Mouse (Mus musculus) heart, embryonic 12.5 days (tissue): ENCODE data around the gene Pde6d. TPM values are rescaled to one million over a fixed set of nuclear protein-coding genes. Genes with fewer than 3 reads are reported as not detected.

Source experiments
- ATAC-seq: fragments of 200-750 bp; cut with Nextera tagmentation; 2 replicates; pipeline ENCODE4 v1.8.0; 2017; ENCODE audit warnings: moderate TSS enrichment, moderate library complexity; ENCODE audit not compliant: insufficient number of reproducible peaks, low FRiP score
- H3K27ac ChIP-seq: fragments of 300-500 bp; sonication (generic); 2 replicates; pipeline ENCODE4 v1.5.1; 2016; ENCODE audit warnings: mild to moderate bottlenecking, moderate library complexity; ENCODE audit not compliant: poor library complexity, severe bottlenecking
- H3K27me3 ChIP-seq: fragments of 300-500 bp; sonication (generic); replicated peaks from 2 replicates; pipeline ENCODE4 v1.6.1; 2016; ENCODE audit warnings: mild to moderate bottlenecking, moderate library complexity
- H3K36me3 ChIP-seq: fragments of 300-500 bp; sonication (generic); 2 replicates; pipeline ENCODE4 v1.6.1; 2016; ENCODE audit warnings: mild to moderate bottlenecking, moderate library complexity
- H3K4me1 ChIP-seq: fragments of 300-500 bp; sonication (generic); replicated peaks from 2 replicates; pipeline ENCODE4 v1.6.1; 2016; ENCODE audit warnings: mild to moderate bottlenecking
- H3K4me2 ChIP-seq: fragments of 300-500 bp; sonication (generic); 2 replicates; pipeline ENCODE4 v1.6.1; 2016; ENCODE audit warnings: mild to moderate bottlenecking, moderate library complexity
- H3K4me3 ChIP-seq: fragments of 300-500 bp; sonication (generic); 2 replicates; pipeline ENCODE4 v1.5.1; 2016; ENCODE audit warnings: mild to moderate bottlenecking
- H3K9ac ChIP-seq: fragments of 300-500 bp; sonication (generic); 2 replicates; pipeline ENCODE4 v1.6.1; 2016; ENCODE audit warnings: mild to moderate bottlenecking, moderate library complexity
- H3K9me3 ChIP-seq: fragments of 300-500 bp; sonication (generic); replicated peaks from 2 replicates; pipeline ENCODE4 v1.6.1; 2016; ENCODE audit warnings: mild to moderate bottlenecking, moderate library complexity
- WGBS: fragments of 180-500 bp; shearing (Covaris S2); methylation state at CpG from one replicate; pipeline ENCODE4 v1.1.7; 2016; 5-methylcytosine and 5-hydroxymethylcytosine counted together
- polyA plus RNA-seq: library from polyadenylated mRNA; unstranded; fragments of >200 nt; fragmentation: Nextera tagmentation; extraction: Ambion mirVana; gene quantifications from 2 replicates; pipeline ENCODE4 v1.2.1, GENCODE M21; 2016

Gene Pde6d
- polyA plus RNA-seq, 1 experiment from 2014 or later = 83.5 TPM

DNA sequence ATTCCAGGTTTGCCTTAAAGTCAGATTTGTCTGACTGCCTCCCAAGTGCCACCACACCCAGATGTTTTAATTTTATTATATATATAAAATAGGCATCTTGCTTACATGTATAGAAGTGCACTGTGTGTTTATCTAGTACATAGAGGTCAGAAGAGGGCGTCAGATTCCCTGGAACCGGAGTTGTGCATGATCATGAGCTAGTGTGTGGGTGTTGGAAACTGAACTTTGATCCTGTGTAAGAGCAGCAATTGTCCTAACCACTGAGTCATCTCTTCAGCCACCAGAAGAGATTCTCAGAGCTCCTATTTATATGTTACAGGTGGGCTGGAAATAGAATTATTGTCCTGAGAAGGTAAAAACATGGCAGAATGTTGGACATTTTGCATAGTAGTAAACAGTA is 17.7 kb upstream of the Pde6d start:
- H3K9ac ChIP-seq = no peak overlapping the region
- ATAC-seq = no peak
- no peak overlapping the region for H3K4me2 ChIP-seq
- 84% methylated on average over 2 of the region's 2 CpGs for WGBS
- H3K4me1 ChIP-seq = no peaks in the 10 kb centered on the region
- H3K27ac ChIP-seq = no peak overlapping the region
- no peak overlapping the region for H3K4me3 ChIP-seq
- H3K27me3 ChIP-seq = no peaks in the 10 kb centered on the region
- no peaks in the 10 kb centered on the region for H3K9me3 ChIP-seq
- peaks cover 92% of the 10 kb centered on the region for H3K36me3 ChIP-seq

DNA sequence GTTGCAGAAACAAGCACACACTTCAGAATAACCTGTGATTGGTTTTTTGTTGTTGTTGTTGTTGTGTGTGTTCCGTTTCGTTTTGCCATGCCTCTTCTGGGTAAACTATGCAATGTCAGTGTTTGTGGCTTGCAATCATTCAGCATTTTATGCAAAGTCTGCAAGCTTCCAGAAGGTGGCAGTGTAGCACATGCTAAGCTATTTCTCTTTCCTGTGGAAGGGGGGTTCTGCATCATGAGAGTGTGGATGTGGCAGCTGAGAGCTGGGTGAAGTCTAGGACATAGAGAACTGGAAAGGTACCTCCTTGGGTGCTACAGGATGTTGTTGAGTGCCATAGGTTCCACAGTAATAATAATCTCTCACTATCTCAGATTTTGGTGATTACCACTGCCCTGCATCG is 16.1 kb upstream of the Pde6d start:
- Histone ChIP-seq H3K36me3 (peaks cover 82% of the 10 kb centered on the region), H3K9me3 (no peaks in the 10 kb centered on the region), H3K27ac (no peak overlapping the region), H3K4me1 (no peaks in the 10 kb centered on the region), H3K27me3 (no peaks in the 10 kb centered on the region), H3K9ac (no peak overlapping the region), H3K4me2 (no peak overlapping the region), H3K4me3 (no peak overlapping the region)
- ATAC-seq = no peak
- WGBS = 61% methylated on average over 3 of the region's 3 CpGs

DNA sequence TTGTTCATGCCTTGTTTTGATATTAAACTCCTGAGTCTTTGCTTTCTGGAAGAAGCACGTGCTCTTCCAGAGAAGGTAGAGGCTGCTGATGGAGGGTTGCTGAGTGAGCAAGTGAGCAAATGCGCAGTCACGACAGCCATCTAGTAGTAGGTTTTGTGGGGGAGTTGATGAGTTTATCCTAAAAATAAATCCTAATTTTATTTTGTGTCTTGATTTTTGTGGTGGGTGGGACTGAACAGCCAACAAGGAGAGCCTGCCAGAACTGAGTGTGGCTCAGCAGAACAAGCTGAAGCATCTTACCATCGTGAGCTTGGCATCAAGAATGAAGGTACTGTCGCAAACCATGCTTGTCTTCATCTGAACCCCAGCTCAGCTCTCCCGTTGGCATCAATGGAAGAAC is 14.1 kb upstream of the Pde6d start:
- no peak for ATAC-seq
- Histone ChIP-seq H3K36me3 (peaks cover 75% of the 10 kb centered on the region), H3K4me1 (no peaks in the 10 kb centered on the region), H3K27ac (no peak overlapping the region), H3K9ac (no peak overlapping the region), H3K4me3 (no peak overlapping the region), H3K4me2 (no peak overlapping the region), H3K27me3 (no peaks in the 10 kb centered on the region), H3K9me3 (no peaks in the 10 kb centered on the region)
- WGBS = 90% methylated on average over 6 of the region's 6 CpGs

DNA sequence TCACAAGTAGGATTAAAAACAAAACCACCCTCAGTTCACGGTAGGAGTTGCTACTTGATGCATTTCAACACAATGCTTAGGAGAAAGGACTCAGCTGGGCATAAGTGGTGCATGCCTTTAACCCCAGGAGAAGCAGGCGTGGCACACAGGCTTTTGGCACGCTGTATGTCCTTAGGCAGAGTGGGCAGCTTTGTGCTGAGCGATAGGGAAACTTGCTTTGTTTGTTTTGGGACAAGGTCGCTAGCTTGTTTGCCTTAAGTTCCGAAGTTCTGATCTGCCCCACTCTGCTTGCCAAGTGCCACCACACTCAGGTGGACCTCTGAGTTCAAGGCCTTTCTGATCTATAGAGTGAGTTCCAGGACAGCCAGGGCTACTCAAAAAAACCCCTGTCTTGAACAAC is 12.9 kb upstream of the Pde6d start:
- Histone ChIP-seq H3K9me3 (no peaks in the 10 kb centered on the region), H3K9ac (no peak overlapping the region), H3K27ac (no peak overlapping the region), H3K4me2 (no peak overlapping the region), H3K4me1 (no peaks in the 10 kb centered on the region), H3K4me3 (no peak overlapping the region), H3K36me3 (peaks cover 76% of the 10 kb centered on the region), H3K27me3 (no peaks in the 10 kb centered on the region)
- 90% methylated on average over 6 of the region's 6 CpGs for WGBS
- ATAC-seq = no peak

DNA sequence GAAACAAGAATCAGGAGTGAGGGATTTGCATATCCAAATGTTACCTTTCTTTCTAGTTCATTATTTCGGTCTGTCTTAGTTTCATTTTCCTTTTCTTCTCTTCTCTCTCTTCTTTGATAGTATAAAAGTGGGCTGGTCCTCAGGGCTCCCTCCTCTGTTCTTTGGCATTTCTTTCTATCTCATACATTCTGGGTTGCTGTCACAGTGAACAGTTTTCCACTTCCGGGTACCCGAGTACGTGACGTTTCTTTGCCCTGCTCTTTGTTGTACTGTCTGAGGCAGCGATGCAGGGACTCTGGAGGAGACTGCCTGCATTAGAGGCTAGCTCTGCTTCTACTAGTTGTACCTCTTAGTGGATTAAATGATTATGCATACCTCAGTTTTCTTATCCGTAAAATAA is 12.1 kb upstream of the Pde6d start:
- no peak for ATAC-seq
- Histone ChIP-seq H3K4me2 (no peak overlapping the region), H3K27ac (no peak overlapping the region), H3K27me3 (no peaks in the 10 kb centered on the region), H3K4me1 (no peaks in the 10 kb centered on the region), H3K4me3 (no peak overlapping the region), H3K36me3 (peaks cover 78% of the 10 kb centered on the region), H3K9me3 (no peaks in the 10 kb centered on the region), H3K9ac (no peak overlapping the region)
- WGBS = 87% methylated on average over 7 of the region's 7 CpGs

DNA sequence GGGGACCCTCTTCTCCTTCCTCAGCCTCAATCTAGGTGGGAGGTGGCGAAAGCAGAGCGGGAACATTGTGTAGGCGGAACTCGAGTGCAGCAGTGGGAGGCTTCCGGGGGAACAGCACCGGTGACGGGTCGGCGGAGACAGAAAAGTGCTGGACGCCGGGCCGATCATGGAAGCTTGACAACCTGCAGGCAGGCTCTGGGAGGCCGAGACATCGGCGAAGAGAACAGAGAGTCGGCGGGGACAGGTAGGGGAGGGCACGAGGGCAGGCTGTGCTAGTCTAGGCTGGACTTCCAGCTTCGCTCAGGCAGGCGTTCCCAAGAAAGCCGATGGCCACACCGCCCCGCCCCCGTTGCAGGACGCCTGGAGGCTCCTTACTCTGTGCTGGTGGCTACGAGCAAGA is 4.6 kb upstream of the Pde6d start:
- H3K4me3 ChIP-seq = peak overlapping the region; percentile 84
- peaks cover 10% of the 10 kb centered on the region for H3K4me1 ChIP-seq
- under 1% methylated on average over 26 of the region's 26 CpGs for WGBS
- ATAC-seq = peak; percentile 28; the same call in 1 of the 2 replicates
- peaks cover 27% of the 10 kb centered on the region for H3K36me3 ChIP-seq
- no peak overlapping the region for H3K27ac ChIP-seq
- no peaks in the 10 kb centered on the region for H3K9me3 ChIP-seq
- H3K27me3 ChIP-seq = no peaks in the 10 kb centered on the region
- H3K4me2 ChIP-seq = peak overlapping the region; percentile 79
- peak overlapping the region; percentile 81 for H3K9ac ChIP-seq

DNA sequence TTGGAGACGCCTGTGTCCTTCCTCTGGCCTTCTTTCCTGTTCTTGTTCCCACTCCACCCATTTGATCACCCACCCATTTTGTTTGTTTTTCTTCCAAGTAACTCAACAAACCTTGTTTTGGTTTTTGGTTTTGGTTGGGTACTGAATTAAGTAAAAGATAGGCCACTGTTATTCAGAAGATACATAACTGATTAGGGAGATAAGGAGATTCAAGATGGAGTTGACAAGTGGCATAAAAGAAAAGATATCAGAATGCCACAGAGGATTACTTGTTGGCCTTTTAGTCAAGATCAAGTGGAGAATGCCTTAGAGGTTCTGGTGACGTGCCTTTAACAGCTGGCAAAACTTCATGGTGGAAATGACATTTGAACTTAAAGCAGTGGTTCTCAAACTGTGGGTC is 1.3 kb upstream of the Pde6d start:
- Histone ChIP-seq H3K9me3 (no peaks in the 10 kb centered on the region), H3K9ac (no peak overlapping the region), H3K4me1 (peaks cover 20% of the 10 kb centered on the region), H3K27me3 (no peaks in the 10 kb centered on the region), H3K27ac (no peak overlapping the region), H3K36me3 (0 out of 2 replicates have a peak, but pooled peaks cover 3% of the 10 kb centered on the region), H3K4me2 (no peak overlapping the region), H3K4me3 (no peak overlapping the region)
- 52% methylated on average over 2 of the region's 2 CpGs for WGBS
- no peak for ATAC-seq

DNA sequence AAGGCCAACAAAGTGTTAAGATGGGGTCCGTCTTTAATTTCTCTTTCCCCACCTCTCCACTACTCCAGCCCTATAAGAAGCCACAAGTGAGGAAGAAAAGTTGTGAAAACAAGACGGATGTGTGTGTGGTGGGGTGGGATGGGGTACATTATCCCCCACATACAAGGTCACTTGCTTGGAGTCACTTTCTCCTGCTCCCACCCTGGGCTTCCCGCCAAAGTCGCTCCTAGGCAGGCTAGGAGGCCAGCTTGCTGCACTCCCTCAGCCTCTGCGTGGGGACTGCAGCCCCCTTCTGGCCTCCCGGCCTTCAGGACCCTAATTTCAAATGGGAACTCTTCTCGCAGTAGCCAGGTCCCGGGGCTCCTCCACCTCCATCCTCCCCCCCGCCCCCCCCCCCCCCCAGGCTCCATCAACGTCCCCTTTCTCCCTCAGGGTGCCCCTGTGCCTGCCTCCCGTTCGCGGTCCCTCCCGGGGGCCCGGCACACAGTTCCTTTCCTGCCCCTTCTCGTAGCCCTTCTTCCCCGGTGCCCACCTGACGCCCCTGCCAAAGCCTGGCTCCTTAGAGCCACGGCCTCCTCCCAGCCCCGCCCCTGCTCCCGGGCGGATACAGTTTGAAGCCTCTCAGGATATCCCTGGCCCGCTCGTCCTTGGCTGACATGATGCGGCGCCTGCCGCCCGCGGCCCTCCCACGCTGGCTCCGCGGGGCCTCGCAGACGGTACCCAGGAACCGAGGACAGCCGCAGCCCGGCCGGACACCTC is 558 bp downstream of the Pde6d start:
- Histone ChIP-seq H3K27ac (peak overlapping the region; percentile 41; the same call in 1 of the 2 replicates), H3K4me1 (peaks cover 13% of the 10 kb centered on the region), H3K27me3 (no peaks in the 10 kb centered on the region), H3K9ac (peak overlapping the region; percentile 93), H3K4me3 (peak overlapping the region; percentile 90), H3K36me3 (0 out of 2 replicates have a peak, but pooled peaks cover 3% of the 10 kb centered on the region), H3K4me2 (peak overlapping the region; percentile 89), H3K9me3 (no peaks in the 10 kb centered on the region)
- ATAC-seq = peak; percentile 82
- 1% methylated on average over 37 of the region's 38 CpGs for WGBS

DNA sequence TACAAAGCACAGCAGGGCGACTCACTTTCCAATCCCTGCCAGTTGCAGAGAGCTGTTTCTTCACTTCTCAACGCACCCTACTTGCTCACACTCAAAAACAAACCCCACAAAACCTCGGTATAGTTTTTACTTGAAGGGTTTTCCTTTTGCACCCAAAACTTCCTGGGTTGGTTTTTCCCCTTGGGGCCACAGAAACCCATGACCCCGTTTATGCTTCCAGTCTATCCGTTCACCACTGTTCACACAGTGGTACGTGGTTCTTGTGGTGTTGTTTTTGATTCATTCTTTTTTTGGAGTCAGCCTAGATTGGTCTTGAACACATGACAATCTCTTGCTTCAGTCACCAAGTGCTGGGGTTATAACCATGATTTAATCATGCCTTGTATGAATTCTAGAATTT is 2.0 kb downstream of the Pde6d start:
- no peaks in the 10 kb centered on the region for H3K9me3 ChIP-seq
- H3K9ac ChIP-seq = no peak overlapping the region
- ATAC-seq = no peak
- no peak overlapping the region for H3K4me3 ChIP-seq
- H3K27me3 ChIP-seq = no peaks in the 10 kb centered on the region
- H3K27ac ChIP-seq = no peak overlapping the region
- peaks cover 11% of the 10 kb centered on the region for H3K4me1 ChIP-seq
- WGBS = 77% methylated on average over 6 of the region's 6 CpGs
- H3K36me3 ChIP-seq = 0 out of 2 replicates have a peak, but pooled peaks cover 3% of the 10 kb centered on the region
- H3K4me2 ChIP-seq = no peak overlapping the region

DNA sequence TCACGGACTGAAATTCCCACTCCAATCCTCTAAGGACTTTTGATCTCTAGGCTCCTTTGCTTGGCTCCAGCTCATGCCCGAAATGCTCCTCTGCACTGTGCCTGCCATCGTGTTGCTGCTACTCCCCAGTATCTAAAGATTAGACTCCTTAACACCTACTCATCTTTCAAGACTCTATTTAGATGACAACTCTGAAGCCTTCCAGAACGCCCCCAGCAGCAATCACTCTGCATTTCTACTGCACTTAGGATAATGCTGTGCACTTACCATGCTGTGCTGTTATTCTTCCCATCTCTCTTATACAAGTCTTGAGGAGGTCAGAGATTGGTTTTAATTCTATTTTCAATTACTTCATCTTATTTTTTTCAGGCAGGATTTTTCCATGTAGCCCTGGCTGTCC is 10.5 kb downstream of the Pde6d start:
- 23% methylated on average over 4 of the region's 4 CpGs for WGBS
- ATAC-seq = no peak
- H3K36me3 ChIP-seq = peaks cover 6% of the 10 kb centered on the region

DNA sequence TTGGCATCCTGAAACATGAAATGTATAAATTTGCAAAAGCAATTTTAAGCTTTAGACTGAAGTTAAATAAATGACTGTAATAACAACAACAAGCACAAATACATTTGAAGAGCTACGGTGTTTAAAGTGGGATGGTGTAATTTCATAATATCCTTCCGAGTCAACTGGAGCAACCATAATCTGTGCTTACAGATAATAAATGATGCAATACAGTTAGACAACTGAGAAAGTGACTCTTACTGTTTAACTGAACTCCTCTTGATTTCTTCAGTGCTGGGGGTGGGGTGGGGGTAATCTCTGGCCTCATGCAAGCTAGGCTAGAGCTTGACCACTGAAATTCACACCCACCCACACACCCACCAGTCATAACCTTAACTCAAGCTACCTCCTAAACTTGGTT is 11.0 kb downstream of the Pde6d start:
- ATAC-seq = no peak
- Histone ChIP-seq H3K27me3 (no peaks in the 10 kb centered on the region), H3K9ac (no peak overlapping the region), H3K36me3 (peaks cover 6% of the 10 kb centered on the region), H3K4me3 (no peak overlapping the region), H3K4me1 (no peaks in the 10 kb centered on the region; the same call in 1 of the 2 replicates), H3K4me2 (no peak overlapping the region), H3K27ac (no peak overlapping the region), H3K9me3 (no peaks in the 10 kb centered on the region)
- 89% methylated on average over 2 of the region's 2 CpGs for WGBS

More for the DNA sequence above, 10.5 kb downstream of the Pde6d start:
- Histone ChIP-seq H3K4me2 (no peak overlapping the region), H3K27ac (no peak overlapping the region), H3K9ac (no peak overlapping the region), H3K9me3 (no peaks in the 10 kb centered on the region), H3K4me3 (no peak overlapping the region), H3K27me3 (no peaks in the 10 kb centered on the region), H3K4me1 (no peaks in the 10 kb centered on the region; the same call in 1 of the 2 replicates)
